Mouse (Mus musculus) embryonic facial prominence, embryonic 13.5 days (tissue): ENCODE data around the gene Cdk18. TPM values are rescaled to one million over a fixed set of nuclear protein-coding genes. Genes with fewer than 3 reads are reported as not detected.
A peak's percentile ranks its signal among the peaks of the same experiment; 100 is the strongest.

Experiments used
- ATAC-seq: fragments of 200-750 bp; cut with Nextera tagmentation; 2 replicates; pipeline ENCODE4 v1.8.0; 2017; ENCODE audit warnings: low read depth; ENCODE audit not compliant: insufficient number of reproducible peaks, insufficient read depth, low FRiP score, low TSS enrichment
- H3K27ac ChIP-seq: fragments of 300-500 bp; sonication (generic); 2 replicates; pipeline ENCODE4 v1.5.1; 2015; ENCODE audit warnings: moderate library complexity, mild to moderate bottlenecking, inconsistent platforms
- H3K27me3 ChIP-seq: fragments of 300-500 bp; sonication (generic); 2 replicates; pipeline ENCODE4 v1.6.1; 2015; ENCODE audit warnings: mild to moderate bottlenecking, inconsistent platforms
- H3K36me3 ChIP-seq: fragments of 300-500 bp; sonication (generic); 2 replicates; pipeline ENCODE4 v1.6.1; 2015; ENCODE audit warnings: mild to moderate bottlenecking, inconsistent platforms
- H3K4me1 ChIP-seq: fragments of 300-500 bp; sonication (generic); 2 replicates; pipeline ENCODE4 v1.6.1; 2015; ENCODE audit warnings: inconsistent platforms
- H3K4me2 ChIP-seq: fragments of 300-500 bp; sonication (generic); 2 replicates; pipeline ENCODE4 v1.6.1; 2015; ENCODE audit warnings: moderate library complexity, mild to moderate bottlenecking, inconsistent platforms
- H3K4me3 ChIP-seq: fragments of 300-500 bp; sonication (generic); 2 replicates; pipeline ENCODE4 v1.5.1; 2015; ENCODE audit warnings: mild to moderate bottlenecking, inconsistent platforms
- H3K9ac ChIP-seq: fragments of 300-500 bp; sonication (generic); 2 replicates; pipeline ENCODE4 v1.6.1; 2015; ENCODE audit warnings: mild to moderate bottlenecking, inconsistent platforms
- H3K9me3 ChIP-seq: fragments of 300-500 bp; sonication (generic); 2 replicates; pipeline ENCODE4 v1.6.1; 2016; ENCODE audit warnings: inconsistent platforms
- WGBS: fragments of 180-500 bp; shearing (Covaris S2); methylation state at CpG from one replicate; pipeline ENCODE4 v1.1.7; 2015; ENCODE audit warnings: mixed read lengths; 5-methylcytosine and 5-hydroxymethylcytosine counted together
- polyA plus RNA-seq: library from polyadenylated mRNA; unstranded; fragments of >200 nt; fragmentation: Nextera tagmentation; extraction: Ambion mirVana; gene quantifications from 2 replicates; pipeline ENCODE4 v1.2.1, GENCODE M21; 2015

Gene Cdk18
- polyA plus RNA-seq, 1 experiment from 2014 or later = 2.3 TPM

- H3K9ac ChIP-seq = no peak overlapping the region
- no peak overlapping the region for H3K4me2 ChIP-seq
- H3K27me3 ChIP-seq = peaks cover 4% of the 10 kb centered on the region; the same call in 1 of the 2 replicates
- H3K4me3 ChIP-seq = no peak overlapping the region
- 86% methylated on average over 8 of the region's 8 CpGs for WGBS
- H3K4me1 ChIP-seq = peaks cover 14% of the 10 kb centered on the region; the same call in 1 of the 2 replicates
- no peak for ATAC-seq
- H3K27ac ChIP-seq = no peak overlapping the region
- H3K9me3 ChIP-seq = no peaks in the 10 kb centered on the region
- no peaks in the 10 kb centered on the region for H3K36me3 ChIP-seq
These were observed 6.6 kb upstream of the Cdk18 start for GRCm38 (mm10) chr1:132145973-132146685.

- Histone ChIP-seq H3K9ac (no peak overlapping the region), H3K4me1 (peaks cover 13% of the 10 kb centered on the region; the same call in 1 of the 2 replicates), H3K27ac (no peak overlapping the region), H3K36me3 (no peaks in the 10 kb centered on the region), H3K4me3 (no peak overlapping the region), H3K4me2 (no peak overlapping the region), H3K9me3 (no peaks in the 10 kb centered on the region), H3K27me3 (peaks cover 13% of the 10 kb centered on the region)
- ATAC-seq = no peak
- 71% methylated on average over 3 of the region's 3 CpGs for WGBS
These were observed 5.4 kb upstream of the Cdk18 start for GRCm38 (mm10) chr1:132144837-132145236.

GRCm38 (mm10) chr1:132144223-132144622 is 4.7 kb upstream of the Cdk18 start:
- Histone ChIP-seq H3K4me1 (peaks cover 16% of the 10 kb centered on the region; the same call in 1 of the 2 replicates), H3K9ac (no peak overlapping the region), H3K36me3 (no peaks in the 10 kb centered on the region), H3K27ac (no peak overlapping the region), H3K9me3 (no peaks in the 10 kb centered on the region), H3K4me3 (no peak overlapping the region), H3K27me3 (peaks cover 16% of the 10 kb centered on the region), H3K4me2 (no peak overlapping the region)
- 30% methylated on average over 2 of the region's 2 CpGs for WGBS
- no peak for ATAC-seq

GRCm38 (mm10) chr1:132143730-132144129 is 4.2 kb upstream of the Cdk18 start:
- no peak overlapping the region for H3K4me3 ChIP-seq
- peaks cover 21% of the 10 kb centered on the region for H3K27me3 ChIP-seq
- no peak for ATAC-seq
- H3K36me3 ChIP-seq = no peaks in the 10 kb centered on the region
- no peak overlapping the region for H3K9ac ChIP-seq
- no peaks in the 10 kb centered on the region for H3K9me3 ChIP-seq
- H3K27ac ChIP-seq = no peak overlapping the region
- H3K4me2 ChIP-seq = no peak overlapping the region
- WGBS = 48% methylated on average over 4 of the region's 4 CpGs
- peaks cover 18% of the 10 kb centered on the region for H3K4me1 ChIP-seq

- Histone ChIP-seq H3K4me3 (no peak overlapping the region), H3K36me3 (no peaks in the 10 kb centered on the region), H3K4me1 (peaks cover 22% of the 10 kb centered on the region), H3K9me3 (no peaks in the 10 kb centered on the region), H3K4me2 (no peak overlapping the region), H3K9ac (no peak overlapping the region), H3K27me3 (peaks cover 27% of the 10 kb centered on the region), H3K27ac (no peak overlapping the region)
- ATAC-seq = no peak
- 70% methylated on average over 5 of the region's 5 CpGs for WGBS
These were observed 3.6 kb upstream of the Cdk18 start for GRCm38 (mm10) chr1:132143079-132143478.

GRCm38 (mm10) chr1:132141753-132142152 is 2.3 kb upstream of the Cdk18 start:
- Histone ChIP-seq H3K27ac (no peak overlapping the region), H3K27me3 (peaks cover 32% of the 10 kb centered on the region), H3K36me3 (no peaks in the 10 kb centered on the region), H3K4me3 (no peak overlapping the region), H3K4me1 (peaks cover 25% of the 10 kb centered on the region), H3K9ac (no peak overlapping the region), H3K9me3 (no peaks in the 10 kb centered on the region), H3K4me2 (no peak overlapping the region)
- no peak for ATAC-seq
- WGBS = 29% methylated on average over 13 of the region's 13 CpGs

GRCm38 (mm10) chr1:132141166-132141565 is 1.7 kb upstream of the Cdk18 start:
- Histone ChIP-seq H3K4me2 (no peak overlapping the region), H3K36me3 (no peaks in the 10 kb centered on the region), H3K27ac (no peak overlapping the region), H3K27me3 (peaks cover 32% of the 10 kb centered on the region), H3K9me3 (no peaks in the 10 kb centered on the region), H3K4me1 (peaks cover 25% of the 10 kb centered on the region), H3K4me3 (no peak overlapping the region), H3K9ac (no peak overlapping the region)
- no peak for ATAC-seq
- WGBS = 22% methylated on average over 2 of the region's 2 CpGs

GRCm38 (mm10) chr1:132140574-132140973 is 1.1 kb upstream of the Cdk18 start:
- Histone ChIP-seq H3K9ac (no peak overlapping the region), H3K27ac (no peak overlapping the region), H3K9me3 (no peaks in the 10 kb centered on the region), H3K4me2 (no peak overlapping the region), H3K4me1 (peaks cover 25% of the 10 kb centered on the region), H3K36me3 (no peaks in the 10 kb centered on the region), H3K4me3 (no peak overlapping the region), H3K27me3 (peaks cover 32% of the 10 kb centered on the region)
- ATAC-seq = no peak
- WGBS = 73% methylated on average over 4 of the region's 4 CpGs

- peaks cover 32% of the 10 kb centered on the region for H3K27me3 ChIP-seq
- H3K27ac ChIP-seq = no peak overlapping the region
- 65% methylated on average over 10 of the region's 10 CpGs for WGBS
- no peaks in the 10 kb centered on the region for H3K36me3 ChIP-seq
- no peaks in the 10 kb centered on the region for H3K9me3 ChIP-seq
- peaks cover 25% of the 10 kb centered on the region for H3K4me1 ChIP-seq
- H3K4me2 ChIP-seq = no peak overlapping the region; the same call in 1 of the 2 replicates
- ATAC-seq = no peak
- H3K4me3 ChIP-seq = no peak overlapping the region; the same call in 1 of the 2 replicates
- H3K9ac ChIP-seq = no peak overlapping the region
These were observed 687 bp upstream of the Cdk18 start for GRCm38 (mm10) chr1:132140171-132140570.

GRCm38 (mm10) chr1:132138576-132139415 is 688 bp downstream of the Cdk18 start:
- Histone ChIP-seq H3K27ac (no peak overlapping the region), H3K36me3 (no peaks in the 10 kb centered on the region), H3K4me3 (peak overlapping the region; percentile 64), H3K9me3 (no peaks in the 10 kb centered on the region), H3K4me2 (peak overlapping the region; percentile 98), H3K27me3 (peaks cover 32% of the 10 kb centered on the region), H3K9ac (peak overlapping the region; percentile 78), H3K4me1 (peaks cover 21% of the 10 kb centered on the region)
- ATAC-seq = no peak
- 4% methylated on average over 35 of the region's 35 CpGs for WGBS

GRCm38 (mm10) chr1:132137935-132138575 is 1.4 kb downstream of the Cdk18 start:
- H3K27me3 ChIP-seq = peaks cover 32% of the 10 kb centered on the region
- no peak overlapping the region for H3K9ac ChIP-seq
- no peak for ATAC-seq
- H3K27ac ChIP-seq = no peak overlapping the region
- 51% methylated on average over 9 of the region's 9 CpGs for WGBS
- H3K36me3 ChIP-seq = no peaks in the 10 kb centered on the region
- peak overlapping the region; percentile 64 for H3K4me3 ChIP-seq
- peak overlapping the region; percentile 98 for H3K4me2 ChIP-seq
- H3K4me1 ChIP-seq = peaks cover 25% of the 10 kb centered on the region
- no peaks in the 10 kb centered on the region for H3K9me3 ChIP-seq
